Mouse (Mus musculus) liver, embryonic 15.5 days (tissue): ENCODE results near the gene Tex26. TPM values are rescaled to one million over a fixed set of nuclear protein-coding genes. Genes with fewer than 3 reads are reported as not detected.

Source experiments
- ATAC-seq: fragments of 200-750 bp; cut with Nextera tagmentation; 2 replicates; pipeline ENCODE4 v1.8.0; 2017; ENCODE audit warnings: moderate number of reproducible peaks, mild to moderate bottlenecking, moderate library complexity; ENCODE audit not compliant: insufficient read depth
- H3K27ac ChIP-seq: fragments of 300-500 bp; sonication (generic); replicated peaks from 2 replicates; pipeline ENCODE4 v1.5.1; 2015; ENCODE audit warnings: mild to moderate bottlenecking, inconsistent platforms
- H3K27me3 ChIP-seq: fragments of 300-500 bp; sonication (generic); 2 replicates; pipeline ENCODE4 v1.6.1; 2015; ENCODE audit warnings: mild to moderate bottlenecking, inconsistent platforms
- H3K36me3 ChIP-seq: fragments of 300-500 bp; sonication (generic); replicated peaks from 2 replicates; pipeline ENCODE4 v1.6.1; 2015; ENCODE audit warnings: moderate library complexity, mild to moderate bottlenecking, inconsistent platforms
- H3K4me1 ChIP-seq: fragments of 300-500 bp; sonication (generic); replicated peaks from 2 replicates; pipeline ENCODE4 v1.6.1; 2015; ENCODE audit warnings: inconsistent platforms
- H3K4me2 ChIP-seq: fragments of 300-500 bp; sonication (generic); 2 replicates; pipeline ENCODE4 v1.6.1; 2015; ENCODE audit warnings: moderate library complexity, mild to moderate bottlenecking, inconsistent platforms
- H3K4me3 ChIP-seq: fragments of 300-500 bp; sonication (generic); replicated peaks from 2 replicates; pipeline ENCODE4 v1.5.1; 2015; ENCODE audit warnings: mild to moderate bottlenecking, inconsistent platforms
- H3K9ac ChIP-seq: fragments of 300-500 bp; sonication (generic); 2 replicates; pipeline ENCODE4 v1.6.1; 2015; ENCODE audit warnings: moderate library complexity, mild to moderate bottlenecking, inconsistent platforms
- H3K9me3 ChIP-seq: fragments of 300-500 bp; sonication (generic); replicated peaks from 2 replicates; pipeline ENCODE4 v1.6.1; 2016; ENCODE audit warnings: inconsistent platforms
- WGBS: fragments of 180-500 bp; shearing (Covaris S2); methylation state at CpG from one replicate; pipeline ENCODE4 v1.1.7; 2015; ENCODE audit warnings: mixed read lengths; ENCODE audit not compliant: insufficient replicate concordance; 5-methylcytosine and 5-hydroxymethylcytosine counted together
- polyA plus RNA-seq: library from polyadenylated mRNA; unstranded; fragments of >200 nt; fragmentation: Nextera tagmentation; extraction: Ambion mirVana; gene quantifications from 2 replicates; pipeline ENCODE4 v1.2.1, GENCODE M21; 2015

Gene Tex26
- polyA plus RNA-seq: 0.17 TPM in 1 of 2 replicates, not detected in the other

- H3K4me3 ChIP-seq: peak within 1 kb of the TSS; percentile 45
- WGBS: under 1% methylated on average over 25 of the region's 25 CpGs
- H3K9me3 ChIP-seq: no peaks in the 10 kb centered on the region
- peaks cover 42% of the 10 kb centered on the region for H3K4me1 ChIP-seq
- no peak within 1 kb of the TSS for H3K9ac ChIP-seq
- ATAC-seq: peak; percentile 67
- no peak within 1 kb of the TSS for H3K27ac ChIP-seq
- H3K36me3 ChIP-seq: no peaks in the 10 kb centered on the region
- peaks cover 21% of the 10 kb centered on the region for H3K27me3 ChIP-seq
- H3K4me2 ChIP-seq: peak within 1 kb of the TSS; percentile 74
These were observed at the start of gene Tex26 for GRCm38 (mm10) chr5:149439531-149440179. Tex26 (plus strand) TSS chr5:149439660.

GRCm38 (mm10) chr5:149391574-149392375 is 47.7 kb upstream of the Tex26 start:
- Histone ChIP-seq H3K4me2 (no peak overlapping the region), H3K9me3 (no peaks in the 10 kb centered on the region), H3K27ac (no peak overlapping the region), H3K4me1 (peaks cover 4% of the 10 kb centered on the region), H3K4me3 (no peak overlapping the region), H3K27me3 (no peaks in the 10 kb centered on the region; the same call in 1 of the 2 replicates), H3K9ac (no peak overlapping the region), H3K36me3 (no peaks in the 10 kb centered on the region)
- 9% methylated on average over 18 of the region's 18 CpGs for WGBS
- no peak for ATAC-seq

DNA sequence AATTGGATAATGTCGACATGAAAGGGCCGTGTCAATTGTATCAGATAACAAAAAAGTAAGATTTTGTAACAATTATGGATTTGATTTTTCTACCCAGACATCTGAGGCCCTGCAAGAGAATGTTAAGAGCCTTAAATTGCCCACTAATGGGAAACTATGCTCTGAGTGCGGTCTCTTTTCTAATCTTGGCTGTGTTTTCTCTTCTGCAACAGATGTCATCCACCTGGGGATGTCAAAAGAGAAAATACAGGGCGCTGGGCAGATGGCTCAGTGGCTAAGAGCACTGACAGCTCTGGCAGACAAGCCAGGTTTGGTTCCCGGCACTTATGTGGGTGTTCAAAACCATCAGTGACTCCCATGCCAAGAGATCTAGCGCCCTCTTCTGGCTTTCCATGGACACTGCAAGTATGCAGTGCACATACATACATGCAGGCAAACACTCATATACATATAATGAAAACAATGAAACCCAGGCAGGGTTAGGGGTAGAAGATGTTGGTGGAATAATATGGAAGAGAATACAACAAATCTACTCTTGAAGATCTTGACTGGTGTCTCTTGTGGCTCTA is 47.0 kb upstream of the Tex26 start:
- H3K4me1 ChIP-seq: peaks cover 4% of the 10 kb centered on the region
- no peak for ATAC-seq
- no peak overlapping the region for H3K4me2 ChIP-seq
- no peaks in the 10 kb centered on the region for H3K9me3 ChIP-seq
- H3K27me3 ChIP-seq: no peaks in the 10 kb centered on the region; the same call in 1 of the 2 replicates
- H3K36me3 ChIP-seq: no peaks in the 10 kb centered on the region
- H3K4me3 ChIP-seq: no peak overlapping the region
- no peak overlapping the region for H3K9ac ChIP-seq
- H3K27ac ChIP-seq: no peak overlapping the region
- WGBS: 42% methylated on average over 6 of the region's 6 CpGs

DNA sequence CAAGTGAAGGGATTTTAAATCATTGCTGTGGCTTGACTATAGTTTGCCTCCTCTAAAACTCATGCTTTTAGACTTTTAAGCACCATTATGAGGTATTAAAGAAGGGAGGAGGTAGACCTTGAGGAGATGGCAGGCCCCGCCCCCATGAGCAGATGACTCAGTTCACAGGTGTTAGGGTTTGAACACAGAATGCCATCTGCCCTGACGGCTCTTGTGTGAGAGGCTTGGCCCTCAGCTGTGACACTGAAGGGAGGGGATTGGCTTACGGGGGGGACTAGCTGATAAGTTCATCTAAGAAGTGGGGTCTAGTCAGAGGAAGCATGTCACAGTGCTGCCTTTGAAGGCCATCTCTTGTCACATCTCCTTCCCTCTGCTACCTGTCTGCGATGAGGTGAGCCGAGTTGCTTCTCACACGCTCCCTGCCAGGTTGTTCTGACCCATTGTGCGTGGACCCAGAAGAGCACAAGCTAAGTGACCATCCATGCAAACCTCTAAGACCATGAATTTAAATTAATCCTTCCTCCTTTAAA is 37.9 kb upstream of the Tex26 start:
- Histone ChIP-seq H3K27ac (no peak overlapping the region), H3K4me2 (no peak overlapping the region), H3K9ac (no peak overlapping the region), H3K36me3 (no peaks in the 10 kb centered on the region), H3K9me3 (0 out of 2 replicates have a peak, but pooled peaks cover 3% of the 10 kb centered on the region), H3K4me1 (no peaks in the 10 kb centered on the region), H3K27me3 (no peaks in the 10 kb centered on the region), H3K4me3 (no peak overlapping the region)
- ATAC-seq: no peak
- 74% methylated on average over 7 of the region's 7 CpGs for WGBS

GRCm38 (mm10) chr5:149402029-149402428 is 37.4 kb upstream of the Tex26 start:
- no peaks in the 10 kb centered on the region for H3K4me1 ChIP-seq
- H3K36me3 ChIP-seq: no peaks in the 10 kb centered on the region
- no peak for ATAC-seq
- 0 out of 2 replicates have a peak, but pooled peaks cover 3% of the 10 kb centered on the region for H3K9me3 ChIP-seq
- no peak overlapping the region for H3K9ac ChIP-seq
- no peak overlapping the region for H3K27ac ChIP-seq
- no peak overlapping the region for H3K4me2 ChIP-seq
- H3K4me3 ChIP-seq: no peak overlapping the region
- 70% methylated on average over 10 of the region's 10 CpGs for WGBS
- H3K27me3 ChIP-seq: no peaks in the 10 kb centered on the region

DNA sequence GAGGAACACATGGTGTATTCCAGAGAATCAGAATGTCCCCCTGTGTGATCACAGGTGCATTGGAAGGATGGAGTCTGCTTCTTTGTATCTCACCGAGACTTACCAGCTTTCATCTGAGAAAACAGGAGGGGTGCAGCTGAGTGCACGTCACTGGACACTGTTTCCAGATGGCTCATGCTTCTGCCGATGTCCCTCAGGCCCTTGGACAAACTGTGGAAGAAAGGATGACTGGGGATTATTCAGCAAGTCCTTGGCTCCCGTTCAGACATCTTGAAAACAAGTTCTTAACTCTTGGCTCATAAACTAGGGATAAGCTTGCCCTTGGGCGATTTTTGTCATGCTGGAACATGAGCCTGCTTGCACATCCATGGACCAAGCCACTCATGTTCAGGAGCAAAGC is 36.1 kb upstream of the Tex26 start:
- Histone ChIP-seq H3K36me3 (no peaks in the 10 kb centered on the region), H3K9me3 (0 out of 2 replicates have a peak, but pooled peaks cover 3% of the 10 kb centered on the region), H3K4me1 (no peaks in the 10 kb centered on the region), H3K9ac (no peak overlapping the region), H3K4me3 (no peak overlapping the region), H3K27me3 (no peaks in the 10 kb centered on the region), H3K27ac (no peak overlapping the region), H3K4me2 (no peak overlapping the region)
- no peak for ATAC-seq
- 63% methylated on average over 5 of the region's 5 CpGs for WGBS

- no peak for ATAC-seq
- H3K36me3 ChIP-seq: no peaks in the 10 kb centered on the region
- no peak overlapping the region for H3K27ac ChIP-seq
- H3K9me3 ChIP-seq: 0 out of 2 replicates have a peak, but pooled peaks cover 3% of the 10 kb centered on the region
- H3K9ac ChIP-seq: no peak overlapping the region
- no peak overlapping the region for H3K4me3 ChIP-seq
- 65% methylated on average over 5 of the region's 5 CpGs for WGBS
- no peaks in the 10 kb centered on the region for H3K4me1 ChIP-seq
- no peak overlapping the region for H3K4me2 ChIP-seq
- H3K27me3 ChIP-seq: no peaks in the 10 kb centered on the region
These were observed 34.8 kb upstream of the Tex26 start for GRCm38 (mm10) chr5:149404710-149405109.

GRCm38 (mm10) chr5:149406791-149407276 is 32.6 kb upstream of the Tex26 start:
- H3K4me1 ChIP-seq: no peaks in the 10 kb centered on the region
- no peak overlapping the region for H3K4me2 ChIP-seq
- peaks cover 10% of the 10 kb centered on the region for H3K27me3 ChIP-seq
- 0 out of 2 replicates have a peak, but pooled peaks cover 3% of the 10 kb centered on the region for H3K9me3 ChIP-seq
- H3K9ac ChIP-seq: no peak overlapping the region
- H3K27ac ChIP-seq: no peak overlapping the region
- H3K36me3 ChIP-seq: no peaks in the 10 kb centered on the region
- WGBS: 77% methylated on average over 8 of the region's 8 CpGs
- H3K4me3 ChIP-seq: no peak overlapping the region
- no peak for ATAC-seq

- H3K27me3 ChIP-seq: peaks cover 25% of the 10 kb centered on the region
- H3K4me3 ChIP-seq: no peak overlapping the region
- 58% methylated on average over 3 of the region's 3 CpGs for WGBS
- H3K9ac ChIP-seq: no peak overlapping the region
- 0 out of 2 replicates have a peak, but pooled peaks cover 3% of the 10 kb centered on the region for H3K9me3 ChIP-seq
- H3K4me2 ChIP-seq: no peak overlapping the region
- H3K4me1 ChIP-seq: no peaks in the 10 kb centered on the region
- no peaks in the 10 kb centered on the region for H3K36me3 ChIP-seq
- ATAC-seq: no peak
- H3K27ac ChIP-seq: no peak overlapping the region
These were observed 30.0 kb upstream of the Tex26 start for GRCm38 (mm10) chr5:149409502-149409901.

GRCm38 (mm10) chr5:149411509-149412193 is 27.8 kb upstream of the Tex26 start, which contains the start of gene Medag:
Medag (plus strand) TSS chr5:149411749.
- 13% methylated on average over 38 of the region's 38 CpGs for WGBS
- Histone ChIP-seq H3K4me1 (no peaks in the 10 kb centered on the region), H3K9ac (no peak within 1 kb of the TSS), H3K4me2 (peak within 1 kb of the TSS; percentile 28), H3K27me3 (peaks cover 25% of the 10 kb centered on the region), H3K27ac (no peak within 1 kb of the TSS), H3K4me3 (0 out of 2 replicates have a peak within 1 kb of the TSS, but pooled peaks have one; percentile 8), H3K9me3 (no peaks in the 10 kb centered on the region), H3K36me3 (no peaks in the 10 kb centered on the region)
- ATAC-seq: no peak
